Mouse (Mus musculus) ovary, postnatal 10 days (tissue): Measurements from ENCODE around the gene Eri3.

Source experiments
- DNase-seq: peaks from one replicate; pipeline ENCODE4 v3.0.0; 2022; ENCODE audit warnings: low spot score

Eri3 gene

DNA sequence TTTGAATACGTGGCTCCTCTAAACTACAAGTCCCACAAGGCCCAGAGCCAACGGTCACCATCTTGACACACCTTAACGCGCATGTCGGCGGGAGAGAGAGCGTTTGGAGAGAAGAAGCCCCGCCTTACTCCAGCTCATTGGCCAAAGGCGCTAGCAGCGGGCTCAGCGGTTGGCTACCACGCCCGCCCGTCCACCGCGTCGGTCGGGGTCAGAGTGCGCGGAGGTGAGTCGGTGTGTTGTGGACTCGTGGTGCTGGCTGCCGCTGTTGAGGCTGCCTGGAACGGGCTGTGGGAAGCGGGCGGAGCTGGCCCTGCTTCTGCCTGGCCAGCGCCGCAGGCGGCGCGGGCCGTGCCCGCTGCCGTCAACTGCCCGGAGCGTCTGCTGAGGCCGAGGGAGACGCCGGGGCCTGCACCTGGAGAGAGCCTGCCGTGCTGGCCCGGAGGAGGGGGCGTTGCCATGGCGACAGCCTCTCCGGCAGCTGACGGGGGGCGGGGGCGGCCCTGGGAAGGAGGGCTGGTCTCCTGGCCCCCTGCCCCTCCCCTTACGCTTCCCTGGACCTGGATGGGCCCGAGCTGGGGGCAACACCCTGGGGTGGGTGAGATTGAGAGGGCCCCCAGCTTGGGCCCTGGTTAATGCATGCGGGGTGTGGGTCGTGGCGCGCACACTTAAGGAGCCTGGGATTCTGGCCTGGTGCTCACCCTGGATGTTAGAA lies at the start of gene Eri3:
Gene Eri3, plus strand, starts transcription at position 226 of the 712 bp plus-strand sequence.
- DNase-seq, result peak; percentile 88

DNA sequence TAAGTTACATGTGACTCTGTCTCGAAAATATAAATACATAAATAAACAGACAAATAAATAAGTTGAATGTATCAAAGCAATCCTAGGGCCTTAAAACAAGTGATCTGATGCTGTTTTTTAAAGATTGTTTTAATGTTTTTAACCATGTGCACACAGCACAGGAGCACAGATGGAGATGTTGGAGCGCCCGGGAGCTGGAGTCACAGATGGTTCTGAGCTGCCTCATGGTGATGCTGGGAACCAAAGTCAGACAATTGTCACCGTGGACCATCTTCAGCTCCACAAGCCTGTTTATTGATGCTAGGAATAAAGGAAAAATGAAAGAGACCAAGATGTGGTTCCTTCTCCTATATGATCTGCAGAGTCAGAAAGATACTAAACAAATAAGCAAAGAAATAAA lies 31.9 kb upstream of the Eri3 start:
- DNase-seq, result no peak

- no peak for DNase-seq
These were observed 28.8 kb upstream of the Eri3 start for GRCm38 (mm10) chr4:117521350-117521749.

- DNase-seq, result no peak
These were observed 24.2 kb upstream of the Eri3 start for GRCm38 (mm10) chr4:117525990-117526389.

DNA sequence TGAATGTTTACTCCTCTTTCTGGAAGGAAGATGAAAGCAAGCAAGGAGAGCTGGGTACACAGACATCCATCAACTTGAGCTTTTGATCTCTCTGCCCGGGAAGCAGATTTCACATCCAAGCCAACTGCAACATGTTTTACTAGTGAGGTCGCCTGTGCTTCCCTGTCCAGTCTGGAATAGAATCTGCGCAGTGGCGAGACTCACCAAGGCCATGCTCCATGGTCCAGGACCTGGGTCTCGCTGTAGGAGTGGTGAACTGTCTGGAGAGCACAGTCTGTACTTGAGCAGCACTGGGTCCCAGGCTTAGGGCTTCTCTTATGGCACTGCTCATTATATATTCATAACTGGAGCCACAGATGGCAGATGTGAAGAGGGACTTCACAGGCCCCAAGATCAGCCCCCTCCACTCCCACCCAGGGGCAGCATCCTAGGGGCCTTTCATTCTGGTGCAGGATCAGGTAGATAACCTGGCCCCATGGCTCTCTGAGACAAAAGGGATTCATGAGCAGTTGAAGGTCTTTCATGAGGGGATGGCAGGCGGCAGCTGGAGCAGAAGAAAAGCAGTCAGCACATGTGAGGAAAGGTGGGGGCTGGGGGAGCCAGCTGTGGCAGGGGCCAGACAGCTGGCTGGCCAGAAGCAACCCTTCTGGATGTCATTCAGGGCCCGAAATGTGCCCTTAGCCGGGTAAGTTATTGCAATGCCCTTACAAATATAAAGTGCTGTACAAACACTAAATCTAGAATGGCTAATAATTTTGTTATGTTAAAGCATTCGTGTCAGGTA lies 22.9 kb upstream of the Eri3 start:
- no peak for DNase-seq

GRCm38 (mm10) chr4:117527952-117528351 lies 22.2 kb upstream of the Eri3 start:
- DNase-seq, result peak; percentile 15

DNA sequence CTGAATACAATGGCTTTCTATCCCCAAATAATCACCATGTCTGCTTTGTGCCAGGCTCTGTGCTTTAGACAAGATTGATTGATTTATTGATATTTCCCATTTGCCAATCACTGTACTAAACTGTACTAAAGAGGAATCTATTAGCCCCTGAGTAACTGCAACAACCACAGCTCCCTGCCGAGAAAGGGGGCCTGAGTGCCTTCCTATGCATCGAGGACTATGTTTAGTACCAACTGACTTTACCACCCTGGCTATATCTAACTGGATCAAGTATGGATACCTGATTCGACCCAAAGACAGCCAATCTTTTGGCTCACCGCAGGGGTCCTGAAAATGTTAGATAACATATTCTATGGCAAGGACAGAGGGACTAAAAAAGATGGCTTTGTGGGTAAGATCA lies 20.3 kb upstream of the Eri3 start:
- no peak for DNase-seq

DNA sequence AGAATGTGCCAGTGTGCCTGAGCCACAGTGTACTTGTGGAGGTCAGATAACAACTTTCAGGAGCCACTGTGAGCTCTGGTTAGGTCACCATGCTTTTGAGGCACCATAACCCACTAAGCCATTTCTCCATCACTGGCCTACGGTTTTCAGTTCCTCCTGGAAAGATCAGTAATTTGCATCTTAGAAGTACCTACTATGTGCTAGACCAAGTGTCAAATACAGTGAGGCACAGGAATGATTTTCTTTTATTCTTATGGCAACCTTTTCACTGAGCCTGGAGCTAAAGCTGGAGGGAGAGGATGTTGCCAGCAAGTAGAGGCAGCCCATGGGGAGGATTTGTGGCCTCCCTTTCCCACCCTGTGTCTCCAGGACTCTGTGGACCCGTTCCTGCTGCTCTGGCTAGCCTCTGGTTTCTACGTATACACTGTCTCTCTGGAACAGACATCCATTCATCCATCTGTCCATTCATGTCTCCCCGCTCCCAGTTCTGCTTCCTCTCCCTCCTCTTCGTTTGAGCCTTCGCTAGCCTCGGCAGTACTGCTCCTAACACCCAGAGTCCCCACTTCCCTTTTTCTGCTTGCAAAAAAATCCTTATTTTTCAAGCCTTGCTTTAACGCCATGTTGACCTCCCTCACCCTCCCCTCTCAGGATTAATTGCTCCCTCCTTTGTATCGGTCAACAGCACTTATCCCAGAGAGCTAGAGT lies 14.5 kb upstream of the Eri3 start:
- DNase-seq, result no peak

- no peak for DNase-seq
These were observed 13.2 kb upstream of the Eri3 start for GRCm38 (mm10) chr4:117537002-117537401.

- DNase-seq, result no peak
These were observed 10.7 kb upstream of the Eri3 start for GRCm38 (mm10) chr4:117539329-117539980.

DNA sequence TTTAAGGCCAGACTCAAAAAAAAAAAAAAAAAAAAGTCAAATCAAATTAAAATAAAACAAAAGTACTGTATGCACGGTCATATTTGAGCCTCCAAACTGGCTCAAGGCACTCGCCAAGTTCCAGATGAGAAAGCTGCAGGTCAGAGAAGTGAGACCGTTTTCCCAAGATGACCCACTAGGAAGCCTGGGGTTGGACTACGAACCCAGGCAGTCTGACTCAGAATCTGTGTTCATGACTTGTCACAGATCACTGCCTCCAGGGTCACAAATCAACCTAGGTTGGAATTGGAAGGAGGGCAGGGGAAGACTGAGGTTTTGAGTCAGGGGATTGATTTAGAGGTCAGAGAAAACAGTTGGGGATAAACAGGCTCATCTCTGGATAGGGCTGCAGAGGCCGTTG lies 9.6 kb upstream of the Eri3 start:
- no peak for DNase-seq

GRCm38 (mm10) chr4:117545448-117545847 lies 4.7 kb upstream of the Eri3 start:
- no peak for DNase-seq

DNA sequence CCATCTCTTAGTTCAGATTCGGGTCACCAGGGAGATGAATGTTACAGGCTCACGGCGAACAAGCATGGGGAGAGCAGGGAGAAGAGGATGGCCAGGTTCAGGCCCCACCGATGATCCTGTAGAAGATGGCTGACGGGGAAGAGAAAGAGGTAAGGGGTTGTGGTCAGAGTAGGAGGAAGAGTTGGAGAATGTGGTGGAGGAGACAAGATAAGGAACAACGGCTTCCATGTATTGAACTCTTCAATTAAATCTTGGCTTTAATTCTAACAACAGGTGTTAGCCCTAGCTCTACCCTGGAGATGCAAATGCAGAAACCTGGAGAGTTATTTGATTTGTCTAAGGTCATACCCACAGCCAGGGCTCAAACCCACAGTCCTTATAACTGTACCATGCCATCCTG lies 3.5 kb upstream of the Eri3 start:
- no peak for DNase-seq

DNA sequence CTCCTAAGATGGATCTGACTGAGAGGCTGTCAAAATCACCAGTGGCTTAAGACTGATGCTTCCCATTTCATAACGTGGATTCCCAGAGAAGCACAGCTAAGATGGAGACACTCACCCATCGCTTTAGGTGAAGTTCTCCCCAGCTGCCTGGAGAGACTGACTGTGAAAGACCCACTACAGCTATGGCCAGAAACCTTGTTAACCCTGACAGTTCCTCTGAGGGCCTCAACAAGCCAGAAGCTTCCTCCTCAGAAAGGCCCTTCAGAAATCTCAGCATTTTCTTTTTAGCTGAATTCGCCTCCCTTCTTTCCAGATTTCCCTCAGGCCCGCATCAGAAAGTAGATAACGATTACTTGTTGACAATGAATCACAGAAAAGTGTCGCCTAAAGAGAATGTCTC lies 589 bp upstream of the Eri3 start:
- no peak for DNase-seq

GRCm38 (mm10) chr4:117551144-117552000 lies 1.2 kb downstream of the Eri3 start:
- DNase-seq, result no peak

DNA sequence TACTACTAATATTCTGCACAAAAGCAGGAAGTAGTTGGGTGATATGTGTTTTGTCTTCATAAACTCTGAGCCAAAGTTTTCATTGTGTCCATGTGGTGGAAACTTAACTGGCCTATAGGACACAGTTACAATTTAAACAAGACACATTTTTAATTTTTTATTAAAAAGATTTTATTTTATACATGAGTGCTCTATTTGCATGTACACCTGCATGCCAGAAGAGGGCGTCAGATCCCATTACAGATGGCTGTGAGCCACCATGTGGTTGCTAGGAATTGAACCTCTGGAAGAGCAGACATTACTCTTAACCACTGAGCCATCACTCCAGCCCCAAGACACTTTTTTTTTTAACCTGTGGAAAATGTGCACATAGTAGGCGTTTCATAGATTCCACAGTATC lies 5.3 kb downstream of the Eri3 start:
- no peak for DNase-seq

DNA sequence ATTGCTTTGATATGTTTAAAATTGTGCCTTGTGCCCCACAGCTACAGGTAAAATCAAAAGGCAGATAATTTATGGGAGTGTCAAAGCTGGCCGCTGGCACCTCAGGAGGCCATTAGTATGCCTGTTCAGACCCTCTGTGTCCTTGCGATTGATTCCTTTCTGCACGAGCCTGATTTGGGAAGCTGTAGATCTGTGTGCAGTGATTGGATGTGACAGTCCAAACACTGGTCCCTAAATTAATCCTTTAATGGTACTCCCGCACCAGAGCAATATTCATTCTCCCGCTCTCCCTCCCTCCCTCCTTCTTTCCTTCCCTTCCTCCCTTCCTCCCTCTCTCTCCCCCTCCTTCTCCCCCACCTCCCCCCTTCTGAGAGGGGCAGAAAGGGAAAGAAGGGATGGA lies 6.2 kb downstream of the Eri3 start:
- DNase-seq, result no peak

DNA sequence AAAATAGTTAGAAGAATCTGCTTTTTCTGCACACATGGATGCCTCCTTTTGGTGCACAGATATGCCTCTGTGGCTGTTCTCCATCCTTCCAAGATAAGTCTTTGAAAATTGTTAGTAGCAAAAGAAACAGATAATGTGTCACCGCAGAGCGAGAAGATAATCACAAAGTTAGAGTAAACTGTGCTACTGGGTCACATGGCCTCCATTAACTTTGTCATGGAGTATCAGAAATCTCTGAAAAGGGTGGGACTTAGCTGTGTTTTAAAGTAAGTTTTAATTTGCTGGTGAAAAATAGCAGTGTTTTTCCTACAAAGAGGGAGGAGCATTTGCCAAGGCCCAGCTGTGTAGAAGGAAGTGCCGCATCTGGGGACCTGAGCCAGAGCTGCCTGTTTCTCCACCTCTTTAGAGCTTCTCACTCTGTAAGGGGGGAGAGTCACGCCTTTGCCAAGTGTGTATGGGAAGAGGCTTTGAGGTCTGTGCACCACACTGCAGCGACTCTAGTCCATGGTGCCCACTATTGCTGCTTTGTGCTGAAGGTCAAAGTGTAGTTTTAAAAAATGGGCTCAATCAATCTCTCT lies 7.0 kb downstream of the Eri3 start:
- DNase-seq, result no peak

DNA sequence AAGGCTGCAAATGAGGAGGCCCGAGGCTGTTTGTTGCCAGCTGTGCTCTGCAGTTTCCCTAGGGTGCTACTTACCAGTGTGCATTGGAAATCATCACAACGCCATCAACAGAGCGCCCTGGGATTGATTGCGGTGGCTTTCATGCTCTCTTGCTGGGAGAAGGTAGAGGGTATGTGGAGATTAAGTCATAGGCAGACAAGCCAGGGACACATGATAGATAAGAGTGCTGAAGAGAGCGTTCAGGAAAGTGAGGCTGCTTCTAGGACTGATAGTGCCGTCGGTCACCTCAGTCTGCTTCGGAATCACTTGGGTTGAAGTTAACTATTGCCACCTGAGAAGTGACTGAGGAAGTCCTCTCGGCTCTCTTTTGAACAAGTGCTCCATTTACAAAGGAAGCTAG lies 13.8 kb downstream of the Eri3 start:
- DNase-seq, result no peak

- no peak for DNase-seq
These were observed 18.7 kb downstream of the Eri3 start for GRCm38 (mm10) chr4:117568846-117569245.

DNA sequence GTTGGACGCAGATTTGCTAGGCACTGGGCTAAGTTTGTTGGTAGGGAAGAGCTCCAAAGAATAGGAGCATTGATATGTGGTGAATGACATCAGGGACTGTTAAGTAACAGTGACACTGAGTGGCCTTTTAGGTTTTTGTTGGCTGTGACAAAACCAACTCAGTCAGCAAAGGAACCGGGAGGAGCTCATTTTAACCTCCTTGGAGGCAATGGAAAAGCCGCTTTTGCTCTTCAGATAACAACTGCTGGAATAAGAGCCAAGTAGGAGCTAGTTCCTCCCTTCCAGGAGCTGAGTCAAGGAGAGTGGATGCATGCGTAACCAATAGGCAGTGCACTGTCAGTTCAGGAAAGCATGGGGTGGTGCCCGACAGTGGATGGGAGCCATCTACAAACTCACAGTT lies 20.8 kb downstream of the Eri3 start:
- DNase-seq, result no peak
